Mouse (Mus musculus): ENCODE measurements around the gene Smap1.

- TF ChIP-seq EP300 (optimal IDR thresholded peaks at IDR 0.05) (no peak), CTCF (IDR thresholded peaks at IDR 0.05; ENCODE audit: low read depth) (no peak)
These were observed 26.2 kb upstream of the Smap1 start for GRCm38 (mm10) chr1:23948290-23948689.

All from stomach, postnatal 0 days (tissue).